Mouse (Mus musculus) stomach, postnatal 0 days (tissue): ENCODE measurements around the gene Oxct1. TPM values are rescaled to one million over a fixed set of nuclear protein-coding genes. Genes with fewer than 3 reads are reported as not detected.

Experiments
- ATAC-seq: fragments of 200-750 bp; cut with Nextera tagmentation; 2 replicates; pipeline ENCODE4 v1.8.0; 2017; ENCODE audit not compliant: low FRiP score, low TSS enrichment
- DNase-seq: peaks from one replicate; pipeline ENCODE4 v3.0.0-alpha.2; 2016; ENCODE audit warnings: low spot score
- H3K27ac ChIP-seq: fragments of 300-500 bp; sonication (generic); replicated peaks from 2 replicates; pipeline ENCODE4 v1.5.1; 2014; ENCODE audit warnings: mild to moderate bottlenecking, control low read depth
- H3K27me3 ChIP-seq: fragments of 300-500 bp; sonication (generic); 2 replicates; pipeline ENCODE4 v1.6.1; 2014; ENCODE audit warnings: low read length; ENCODE audit not compliant: control insufficient read depth, insufficient read depth
- H3K36me3 ChIP-seq: fragments of 300-500 bp; sonication (generic); 2 replicates; pipeline ENCODE4 v1.6.1; 2014; ENCODE audit warnings: low read length, mixed read lengths; ENCODE audit not compliant: control insufficient read depth, insufficient read depth
- H3K4me1 ChIP-seq: fragments of 300-500 bp; sonication (generic); replicated peaks from 2 replicates; pipeline ENCODE4 v1.6.1; 2014; ENCODE audit warnings: antibody characterized with exemption; ENCODE audit not compliant: control insufficient read depth, insufficient read depth
- H3K4me2 ChIP-seq: fragments of 300-500 bp; sonication (generic); replicated peaks from 2 replicates; pipeline ENCODE4 v1.6.1; 2014; ENCODE audit warnings: low read depth, mild to moderate bottlenecking, control low read depth, moderate library complexity
- H3K4me3 ChIP-seq: fragments of 300-500 bp; sonication (generic); 2 replicates; pipeline ENCODE4 v1.5.1; 2014; ENCODE audit warnings: low read depth, low read length, control low read depth
- H3K9ac ChIP-seq: fragments of 300-500 bp; sonication (generic); 2 replicates; pipeline ENCODE4 v1.6.1; 2014; ENCODE audit warnings: mild to moderate bottlenecking, low read length, control low read depth, mixed read lengths
- H3K9me3 ChIP-seq: fragments of 300-500 bp; sonication (generic); 2 replicates; pipeline ENCODE4 v1.6.1; 2016; ENCODE audit warnings: low read length; ENCODE audit not compliant: control insufficient read depth
- CTCF ChIP-seq: IDR thresholded peaks from 2 replicates; pipeline ENCODE4 v1.5.1; 2016; ENCODE audit warnings: antibody characterized with exemption, low read depth, mild to moderate bottlenecking, moderate library complexity
- EP300 ChIP-seq: optimal IDR thresholded peaks from 2 replicates; pipeline ENCODE3; 2016; ENCODE audit warnings: antibody characterized with exemption
- WGBS: fragments of 180-500 bp; shearing (Covaris S2); extraction: QIAGEN DNeasy Blood & Tissue Kit; methylation state at CpG from one replicate; pipeline ENCODE4 v1.1.7; 2014; 5-methylcytosine and 5-hydroxymethylcytosine counted together
- polyA plus RNA-seq: library from polyadenylated mRNA; unstranded; fragments of >200 nt; fragmentation: Nextera tagmentation; extraction: Ambion mirVana; gene quantifications from 2 replicates; pipeline ENCODE4 v1.2.1, GENCODE M21; 2015

The Oxct1 gene
- polyA plus RNA-seq, 1 experiment from 2014 or later = 131 TPM

DNA sequence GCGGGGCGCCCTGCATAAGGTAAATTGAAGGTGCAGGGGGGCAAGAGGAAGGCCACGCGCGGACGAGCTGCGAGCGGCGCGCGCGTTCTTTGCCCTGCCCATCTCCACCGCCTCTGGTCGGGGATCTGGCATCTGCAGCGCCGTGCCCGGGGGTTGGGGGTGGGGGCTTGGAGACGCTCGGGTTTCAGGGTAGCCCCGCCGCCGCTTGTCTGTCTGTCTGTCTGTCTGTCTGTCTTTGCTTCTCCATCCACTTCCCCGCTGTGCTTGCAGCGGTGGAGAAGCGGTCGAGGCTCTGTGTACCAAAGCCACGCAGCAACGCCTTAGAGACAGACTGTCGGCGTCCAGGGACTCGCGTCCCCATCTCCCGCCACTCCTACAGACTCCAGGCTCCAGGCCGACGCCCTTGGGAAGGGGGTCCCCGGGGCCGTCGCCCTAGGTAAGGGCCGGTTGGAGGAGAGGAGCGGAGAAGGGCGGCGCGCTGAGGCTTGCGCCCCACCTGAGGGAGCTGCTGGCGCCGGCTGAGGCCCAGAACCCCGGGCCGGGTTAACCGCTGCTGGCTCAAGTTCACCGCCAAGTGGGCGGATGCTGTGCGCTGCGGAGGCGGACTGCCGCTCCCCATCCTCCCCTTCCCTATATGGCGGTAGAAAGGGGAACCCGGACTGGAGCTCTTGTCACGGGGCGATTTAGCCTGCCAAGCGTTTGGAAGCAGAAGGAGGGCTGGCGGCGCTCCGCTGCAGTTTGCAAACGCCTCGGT lies 825 bp downstream of the Oxct1 start:
- peak; percentile 29; the same call in 1 of the 2 replicates for TF ChIP-seq CTCF
- TF ChIP-seq EP300 = no peak
- 1% methylated on average over 61 of the region's 65 CpGs for WGBS
- Histone ChIP-seq H3K4me1 (0 out of 2 replicates have a peak, but pooled peaks cover 4% of the 10 kb centered on the region), H3K4me3 (peak overlapping the region; percentile 87), H3K9ac (peak overlapping the region; percentile 81), H3K27ac (peak overlapping the region; percentile 97), H3K36me3 (no peaks in the 10 kb centered on the region), H3K27me3 (no peaks in the 10 kb centered on the region), H3K9me3 (no peaks in the 10 kb centered on the region), H3K4me2 (peak overlapping the region; percentile 87)
- peak; percentile 86 for ATAC-seq
- peak; percentile 81 for DNase-seq

- H3K27ac ChIP-seq = peak overlapping the region; percentile 45
- peak overlapping the region; percentile 87 for H3K4me2 ChIP-seq
- DNase-seq (no peak), ATAC-seq (no peak)
- peak overlapping the region; percentile 87 for H3K4me3 ChIP-seq
- no peaks in the 10 kb centered on the region for H3K9me3 ChIP-seq
- H3K9ac ChIP-seq = peak overlapping the region; percentile 81; the same call in 1 of the 2 replicates
- TF ChIP-seq CTCF (no peak), EP300 (no peak)
- 7% methylated on average over 6 of the region's 6 CpGs for WGBS
- no peaks in the 10 kb centered on the region for H3K36me3 ChIP-seq
- 0 out of 2 replicates have a peak, but pooled peaks cover 4% of the 10 kb centered on the region for H3K4me1 ChIP-seq
- no peaks in the 10 kb centered on the region for H3K27me3 ChIP-seq
Measured at GRCm38 (mm10) chr15:4027671-4028410, 1.7 kb downstream of the Oxct1 start.

DNA sequence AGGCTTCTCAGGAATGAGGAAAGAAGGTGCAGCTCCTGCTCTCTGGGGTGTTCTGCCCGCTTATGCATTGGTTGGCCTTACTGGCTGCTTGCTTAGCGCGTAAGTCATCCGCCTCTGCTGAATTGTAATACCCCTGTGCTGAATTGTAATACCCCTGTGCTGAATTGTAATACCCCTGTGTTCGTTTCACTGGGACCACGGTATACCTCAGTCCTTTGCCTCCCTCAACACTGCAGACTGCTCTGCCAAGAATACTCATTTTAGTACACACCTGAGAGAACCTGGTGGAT lies 2.2 kb downstream of the Oxct1 start:
- Histone ChIP-seq H3K4me1 (0 out of 2 replicates have a peak, but pooled peaks cover 4% of the 10 kb centered on the region), H3K9ac (no peak overlapping the region), H3K27me3 (no peaks in the 10 kb centered on the region), H3K27ac (no peak overlapping the region), H3K36me3 (no peaks in the 10 kb centered on the region), H3K9me3 (no peaks in the 10 kb centered on the region), H3K4me2 (no peak overlapping the region), H3K4me3 (no peak overlapping the region)
- DNase-seq = no peak
- TF ChIP-seq CTCF (no peak), EP300 (no peak)
- no peak for ATAC-seq
- WGBS = 85% methylated on average over 6 of the region's 6 CpGs

DNA sequence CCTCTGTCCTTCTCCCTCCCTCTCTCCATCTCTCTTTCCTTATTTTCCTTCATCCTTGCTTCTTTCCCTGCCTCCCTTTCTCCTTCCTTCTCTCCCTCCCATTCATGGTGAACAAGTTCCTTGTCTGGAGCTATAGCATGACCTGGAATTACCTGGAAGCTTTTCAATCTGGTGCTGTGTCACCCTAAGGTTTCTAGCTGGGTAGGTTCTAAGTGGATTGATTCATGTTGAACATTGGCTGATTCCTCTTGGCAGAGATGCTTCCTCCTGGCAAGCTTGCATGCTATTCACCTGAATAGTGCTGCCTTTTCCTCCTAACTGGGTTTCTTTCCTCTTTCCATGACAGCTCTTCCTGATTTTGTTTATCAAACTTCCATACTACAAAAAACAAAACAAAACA lies 2.8 kb downstream of the Oxct1 start:
- Histone ChIP-seq H3K27me3 (no peaks in the 10 kb centered on the region), H3K36me3 (no peaks in the 10 kb centered on the region), H3K4me3 (no peak overlapping the region), H3K4me1 (0 out of 2 replicates have a peak, but pooled peaks cover 4% of the 10 kb centered on the region), H3K9me3 (no peaks in the 10 kb centered on the region), H3K4me2 (no peak overlapping the region), H3K27ac (no peak overlapping the region), H3K9ac (no peak overlapping the region)
- no peak for ATAC-seq
- DNase-seq = no peak
- TF ChIP-seq CTCF (no peak), EP300 (no peak)

- no peak for ATAC-seq
- no peak overlapping the region for H3K27ac ChIP-seq
- 69% methylated on average over 3 of the region's 3 CpGs for WGBS
Measured at GRCm38 (mm10) chr15:4033168-4034004, 7.2 kb downstream of the Oxct1 start.

More at GRCm38 (mm10) chr15:4033168-4034004, 7.2 kb downstream of the Oxct1 start:
- Histone ChIP-seq H3K4me1 (no peaks in the 10 kb centered on the region), H3K4me3 (no peak overlapping the region), H3K9ac (no peak overlapping the region), H3K27me3 (no peaks in the 10 kb centered on the region), H3K36me3 (0 out of 2 replicates have a peak, but pooled peaks cover 5% of the 10 kb centered on the region), H3K9me3 (no peaks in the 10 kb centered on the region), H3K4me2 (no peak overlapping the region)
- DNase-seq = no peak
- TF ChIP-seq CTCF (no peak), EP300 (no peak)
